Mouse (Mus musculus): ENCODE data around the gene Rnaseh1.

The Rnaseh1 gene

GRCm38 (mm10) chr12:28666734-28667133, 17.3 kb downstream of the Rnaseh1 start:
- no peak for DNase-seq (ENCODE audit: low read depth, low spot score)

- DNase-seq (ENCODE audit: low read depth, low spot score) = no peak
Measured at GRCm38 (mm10) chr12:28667287-28667686, 17.9 kb downstream of the Rnaseh1 start.

GRCm38 (mm10) chr12:28674038-28674720, 24.8 kb downstream of the Rnaseh1 start:
- no peak for DNase-seq (ENCODE audit: low read depth, low spot score)

GRCm38 (mm10) chr12:28675121-28675924, 25.9 kb downstream of the Rnaseh1 start, which contains the start of gene Adi1:
TSS of gene Adi1 (plus strand) at chr12:28675231.
- peak; percentile 51 for DNase-seq (ENCODE audit: low read depth, low spot score)

GRCm38 (mm10) chr12:28675925-28676209, 26.5 kb downstream of the Rnaseh1 start:
- no peak for DNase-seq (ENCODE audit: low read depth, low spot score)

GRCm38 (mm10) chr12:28684674-28685073, 35.3 kb downstream of the Rnaseh1 start:
- no peak for DNase-seq (ENCODE audit: low read depth, low spot score)

- DNase-seq (ENCODE audit: low read depth, low spot score) = no peak
Measured at GRCm38 (mm10) chr12:28685771-28686170, 36.4 kb downstream of the Rnaseh1 start.

GRCm38 (mm10) chr12:28686199-28686879, 36.9 kb downstream of the Rnaseh1 start:
- DNase-seq (ENCODE audit: low read depth, low spot score) = no peak

- no peak for DNase-seq (ENCODE audit: low read depth, low spot score)
Measured at GRCm38 (mm10) chr12:28688996-28689395, 39.6 kb downstream of the Rnaseh1 start.

GRCm38 (mm10) chr12:28690730-28691129, 41.3 kb downstream of the Rnaseh1 start:
- DNase-seq (ENCODE audit: low read depth, low spot score) = no peak

GRCm38 (mm10) chr12:28693738-28694137, 44.3 kb downstream of the Rnaseh1 start:
- DNase-seq (ENCODE audit: low read depth, low spot score) = no peak

- no peak for DNase-seq (ENCODE audit: low read depth, low spot score)
Measured at GRCm38 (mm10) chr12:28694231-28694630, 44.8 kb downstream of the Rnaseh1 start.

- no peak for DNase-seq (ENCODE audit: low read depth, low spot score)
Measured at GRCm38 (mm10) chr12:28694776-28695175, 45.4 kb downstream of the Rnaseh1 start.

- DNase-seq (ENCODE audit: low read depth, low spot score) = no peak
Measured at GRCm38 (mm10) chr12:28697821-28698595, 48.6 kb downstream of the Rnaseh1 start.

- no peak for DNase-seq (ENCODE audit: low read depth, low spot score)
Measured at GRCm38 (mm10) chr12:28699086-28699485, 49.7 kb downstream of the Rnaseh1 start.

GRCm38 (mm10) chr12:28699656-28700055, 50.3 kb downstream of the Rnaseh1 start:
- peak; percentile 55 for DNase-seq (ENCODE audit: low read depth, low spot score)

GRCm38 (mm10) chr12:28700101-28700511, 50.7 kb downstream of the Rnaseh1 start:
- DNase-seq (ENCODE audit: low read depth, low spot score) = no peak

- DNase-seq (ENCODE audit: low read depth, low spot score) = no peak
Measured at GRCm38 (mm10) chr12:28700561-28701025, 51.2 kb downstream of the Rnaseh1 start.

GRCm38 (mm10) chr12:28701302-28701701, 51.9 kb downstream of the Rnaseh1 start:
- no peak for DNase-seq (ENCODE audit: low read depth, low spot score)

- no peak for DNase-seq (ENCODE audit: low read depth, low spot score)
Measured at GRCm38 (mm10) chr12:28704381-28704780, 55.0 kb downstream of the Rnaseh1 start.

- DNase-seq (ENCODE audit: low read depth, low spot score) = no peak
Measured at GRCm38 (mm10) chr12:28705204-28705603, 55.8 kb downstream of the Rnaseh1 start.

- no peak for DNase-seq (ENCODE audit: low read depth, low spot score)
Measured at GRCm38 (mm10) chr12:28708154-28708553, 58.8 kb downstream of the Rnaseh1 start.

All from retina, adult 2 months (tissue).